Mouse (Mus musculus) Muller cell, postnatal 12 days (primary cell): ENCODE measurements around the gene Whamm.

Experiments
- DNase-seq: peaks from one replicate; pipeline ENCODE4 v3.0.0-alpha.2; 2015; ENCODE audit errors: inconsistent ontology term

The Whamm gene

DNA sequence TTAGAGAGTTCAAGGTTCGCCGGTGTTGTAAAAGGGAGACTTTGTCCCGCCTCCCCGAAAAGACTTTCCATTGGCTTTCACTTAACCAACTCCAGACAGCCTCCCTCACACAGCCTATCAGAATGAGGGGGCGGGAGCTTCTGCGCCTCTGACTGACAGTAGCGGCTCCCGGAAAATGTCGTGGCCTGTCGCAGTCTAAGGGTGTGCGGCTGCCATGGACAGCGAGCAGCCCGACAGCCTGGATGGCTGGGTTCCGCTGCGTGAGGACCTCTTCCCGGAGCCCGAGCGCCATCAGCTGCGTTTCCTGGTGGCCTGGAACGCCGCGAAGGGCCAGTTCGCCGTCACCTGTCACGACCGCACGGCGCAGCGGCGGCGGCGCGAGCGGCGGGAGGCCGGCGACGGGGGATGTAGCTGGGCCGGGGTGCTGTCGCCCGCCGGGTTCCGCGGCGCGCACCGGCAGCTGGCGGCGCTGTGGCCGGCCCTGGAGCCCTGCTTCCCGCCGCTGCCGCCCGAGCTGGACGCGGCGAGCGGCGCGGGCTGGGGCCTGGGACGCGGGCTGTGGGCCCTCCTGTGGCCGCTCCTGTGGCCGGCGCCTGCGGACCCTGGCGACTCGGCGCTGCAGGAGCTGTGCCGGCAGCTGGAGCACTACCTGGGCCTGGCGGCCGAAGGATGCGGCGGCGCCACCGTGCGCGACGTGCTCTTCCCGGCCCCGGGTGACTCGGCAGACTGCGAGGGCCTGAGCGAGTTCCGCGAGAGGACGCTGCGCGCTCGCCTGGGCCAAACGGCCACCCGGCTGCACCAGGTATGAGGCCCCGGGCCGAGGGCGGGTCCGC, at the start of gene Whamm:
Whamm (plus strand) TSS at position 159 of the 833 bp plus-strand sequence.
- peak; percentile 93 for DNase-seq

- peak; percentile 98 for DNase-seq
Observed at GRCm38 (mm10) chr7:81523008-81523662, 47.9 kb upstream of the Whamm start.

GRCm38 (mm10) chr7:81523663-81524017, 47.4 kb upstream of the Whamm start:
- DNase-seq = no peak

DNA sequence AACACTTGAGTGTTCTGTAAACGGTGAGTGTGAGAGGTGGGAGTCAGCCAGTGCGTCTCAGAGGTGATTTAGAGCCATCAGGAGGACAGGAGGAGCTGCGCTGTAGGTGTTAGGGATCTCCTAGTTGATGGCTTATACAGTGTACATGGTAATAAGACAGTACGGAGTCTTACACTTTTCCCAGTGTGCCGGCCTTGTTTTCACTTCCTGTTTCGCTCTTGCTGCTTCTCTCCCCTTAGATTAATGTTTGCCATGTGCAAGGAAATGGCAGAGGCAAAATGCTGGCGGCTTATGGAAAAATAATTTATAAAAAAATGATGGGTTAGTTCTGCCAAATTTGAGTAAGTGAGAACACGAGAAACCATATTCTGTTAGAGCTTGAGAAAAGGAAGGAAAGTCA, 42.1 kb upstream of the Whamm start:
- DNase-seq = no peak

DNA sequence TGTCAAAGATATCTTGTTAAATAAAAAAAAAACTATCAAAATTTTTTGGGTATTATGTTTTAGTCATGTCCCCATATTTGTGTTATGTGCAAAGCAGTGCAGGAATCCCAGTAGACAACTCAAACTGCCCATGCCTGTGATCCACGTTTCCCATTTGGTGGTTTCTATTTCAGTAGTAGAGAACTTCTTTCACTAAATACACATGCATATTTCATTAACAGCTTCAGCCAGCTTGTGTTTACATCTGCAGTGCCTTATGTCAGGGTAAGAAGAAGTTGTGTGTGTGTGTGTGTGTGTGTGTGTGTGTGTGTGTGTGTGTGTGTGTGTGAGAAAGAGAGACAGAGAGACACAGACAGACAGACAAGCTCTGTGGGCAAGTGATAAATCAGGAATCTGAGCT, 39.6 kb upstream of the Whamm start:
- DNase-seq = no peak

- DNase-seq = no peak
Observed at GRCm38 (mm10) chr7:81536478-81536877, 34.6 kb upstream of the Whamm start.

DNA sequence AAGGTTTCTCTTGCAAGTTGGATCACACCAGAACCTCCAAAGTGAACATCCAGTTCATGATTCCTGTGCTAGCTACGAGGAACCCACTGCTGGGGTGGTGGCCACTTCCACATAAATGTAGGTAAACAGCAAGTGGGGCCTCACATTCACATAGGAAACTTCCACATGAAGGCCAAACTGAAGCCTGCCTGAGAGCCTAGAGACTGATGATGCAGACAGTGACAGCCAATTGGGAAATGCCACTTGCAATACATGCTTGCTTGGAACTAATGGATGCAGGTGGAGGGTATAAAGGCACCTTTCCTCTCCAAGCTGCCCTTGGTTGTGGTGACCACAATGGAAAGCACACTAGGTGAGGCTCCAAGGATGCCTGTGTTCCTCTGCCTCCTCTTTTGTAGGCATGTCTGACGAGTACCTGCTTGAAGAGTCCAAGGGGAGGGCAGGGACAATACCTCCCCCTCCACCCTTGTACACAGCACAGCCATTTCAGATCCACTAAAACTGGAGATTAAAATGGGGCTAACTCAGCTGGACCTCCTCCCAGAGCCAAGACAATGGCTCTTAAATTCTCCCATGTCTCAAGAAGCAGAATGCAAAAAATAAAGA, 32.9 kb upstream of the Whamm start:
- peak; percentile 29 for DNase-seq

DNA sequence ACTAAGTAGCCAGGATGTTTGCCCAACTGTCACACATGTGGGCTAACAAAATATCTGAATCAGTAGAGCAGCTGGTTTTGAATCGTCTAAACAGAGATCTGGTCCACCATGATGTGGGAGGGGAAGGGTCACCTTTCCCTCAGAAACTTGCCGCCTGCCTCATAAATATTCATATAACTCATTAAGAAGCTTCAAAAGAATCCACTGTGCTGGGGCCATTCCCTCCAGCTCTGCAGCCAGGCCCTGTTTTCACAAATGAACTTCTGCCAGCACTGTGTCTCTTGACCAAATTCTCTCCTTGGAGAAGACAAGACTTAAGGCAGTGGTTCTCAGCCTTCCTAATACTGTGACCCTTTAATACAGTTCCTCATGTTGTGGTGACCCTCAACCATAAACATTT, 31.5 kb upstream of the Whamm start:
- DNase-seq = peak; percentile 14

DNA sequence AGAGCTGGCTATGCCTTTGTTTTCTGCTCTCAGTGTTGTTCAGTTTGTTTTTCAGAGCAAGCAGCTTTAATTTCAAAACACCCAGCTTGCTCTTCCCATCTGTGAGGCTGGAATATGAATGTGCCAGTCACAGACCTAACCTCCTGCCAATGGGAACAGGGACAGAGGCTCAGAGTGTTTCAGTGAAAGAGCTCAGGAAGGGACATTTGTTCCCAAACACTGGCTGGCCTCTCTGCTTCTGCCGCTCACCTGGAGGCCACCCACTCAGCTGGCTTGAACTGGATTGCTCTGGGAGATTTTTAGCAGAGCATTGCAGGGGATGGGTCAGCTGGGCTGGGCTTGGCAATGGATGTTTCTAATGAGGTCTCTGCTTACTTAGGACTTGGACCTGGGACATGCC, 30.1 kb upstream of the Whamm start:
- DNase-seq = no peak

GRCm38 (mm10) chr7:81541924-81542524, 29.0 kb upstream of the Whamm start:
- peak; percentile 73 for DNase-seq

GRCm38 (mm10) chr7:81542934-81543333, 28.1 kb upstream of the Whamm start:
- DNase-seq = no peak

DNA sequence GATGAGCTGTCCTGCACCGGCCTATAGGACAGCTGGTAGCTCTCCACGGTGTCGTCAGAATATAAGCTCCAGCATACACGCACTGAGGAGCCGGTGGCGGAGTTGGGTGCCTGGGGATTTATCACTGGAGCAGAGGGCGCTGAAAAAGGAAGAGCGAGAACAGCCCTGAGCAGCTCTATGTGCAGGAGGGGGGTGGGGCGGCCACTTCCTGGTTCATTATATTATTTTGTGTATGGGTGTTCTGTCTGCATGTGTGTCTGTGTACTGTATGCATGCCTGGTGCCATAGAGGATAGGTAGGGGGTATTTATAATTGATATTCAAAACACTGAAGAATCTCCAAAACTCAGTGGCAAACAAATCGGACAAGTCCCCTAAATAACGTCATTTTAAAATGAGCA, 22.2 kb upstream of the Whamm start:
- no peak for DNase-seq

- no peak for DNase-seq
Observed at GRCm38 (mm10) chr7:81553589-81553988, 17.5 kb upstream of the Whamm start.

GRCm38 (mm10) chr7:81554369-81554768, 16.7 kb upstream of the Whamm start:
- DNase-seq = no peak

DNA sequence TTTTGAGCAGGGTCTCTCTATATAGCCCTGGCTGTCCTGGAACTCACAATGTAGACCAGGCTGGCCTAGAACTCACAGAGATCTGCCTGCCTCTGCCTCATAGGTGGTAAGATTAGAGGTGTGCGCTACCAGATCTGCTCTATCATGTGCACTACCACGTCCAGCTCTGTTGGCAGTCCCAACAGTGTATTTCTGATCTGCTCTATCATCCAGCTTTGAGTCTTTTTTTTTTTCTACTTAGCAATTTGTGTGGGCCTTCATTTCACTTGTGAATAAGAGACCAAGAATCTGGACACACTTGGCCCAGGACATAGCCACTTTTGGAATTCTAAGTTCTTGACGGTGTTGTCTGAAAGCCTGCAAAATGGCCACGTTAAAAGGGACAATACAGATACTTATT, 14.2 kb upstream of the Whamm start:
- no peak for DNase-seq

- DNase-seq = no peak
Observed at GRCm38 (mm10) chr7:81557252-81557984, 13.6 kb upstream of the Whamm start.

GRCm38 (mm10) chr7:81557985-81558360, 13.1 kb upstream of the Whamm start:
- DNase-seq = no peak

DNA sequence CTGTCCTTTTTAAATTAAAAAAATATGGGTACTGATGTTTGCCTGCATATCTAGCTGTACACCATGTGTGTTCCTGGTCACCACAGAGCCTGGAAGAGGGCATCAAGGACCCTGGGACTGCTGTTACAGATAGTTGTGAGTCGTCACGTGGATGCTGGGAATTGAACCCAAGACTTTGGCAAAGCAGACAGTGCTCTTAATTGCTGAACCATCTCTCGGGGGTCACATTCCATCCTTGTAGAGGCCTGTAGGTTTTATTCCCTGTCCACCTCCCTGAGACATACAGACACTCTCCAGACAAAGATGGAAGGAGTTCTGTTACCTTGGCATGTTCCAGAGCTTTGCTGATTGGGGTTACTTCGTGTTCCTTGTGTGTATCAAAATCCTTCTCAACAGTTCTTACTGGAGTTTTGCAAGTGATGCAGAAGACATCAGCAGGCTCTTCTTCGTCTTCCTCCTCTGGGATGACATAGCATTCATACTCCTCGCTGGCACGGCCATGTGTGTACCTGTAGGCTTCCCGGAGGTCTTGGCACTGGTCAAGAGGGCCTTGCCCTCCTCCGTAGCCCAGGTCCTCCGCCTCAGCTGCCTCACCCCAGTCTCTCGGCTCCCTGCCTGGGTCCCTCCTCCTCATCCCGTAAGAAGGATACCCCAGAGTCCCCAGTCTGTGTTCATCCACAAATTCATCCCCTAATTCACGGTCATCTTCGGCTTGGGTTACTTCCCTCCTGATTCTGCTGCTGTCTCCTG, 11.7 kb upstream of the Whamm start:
- no peak for DNase-seq

DNA sequence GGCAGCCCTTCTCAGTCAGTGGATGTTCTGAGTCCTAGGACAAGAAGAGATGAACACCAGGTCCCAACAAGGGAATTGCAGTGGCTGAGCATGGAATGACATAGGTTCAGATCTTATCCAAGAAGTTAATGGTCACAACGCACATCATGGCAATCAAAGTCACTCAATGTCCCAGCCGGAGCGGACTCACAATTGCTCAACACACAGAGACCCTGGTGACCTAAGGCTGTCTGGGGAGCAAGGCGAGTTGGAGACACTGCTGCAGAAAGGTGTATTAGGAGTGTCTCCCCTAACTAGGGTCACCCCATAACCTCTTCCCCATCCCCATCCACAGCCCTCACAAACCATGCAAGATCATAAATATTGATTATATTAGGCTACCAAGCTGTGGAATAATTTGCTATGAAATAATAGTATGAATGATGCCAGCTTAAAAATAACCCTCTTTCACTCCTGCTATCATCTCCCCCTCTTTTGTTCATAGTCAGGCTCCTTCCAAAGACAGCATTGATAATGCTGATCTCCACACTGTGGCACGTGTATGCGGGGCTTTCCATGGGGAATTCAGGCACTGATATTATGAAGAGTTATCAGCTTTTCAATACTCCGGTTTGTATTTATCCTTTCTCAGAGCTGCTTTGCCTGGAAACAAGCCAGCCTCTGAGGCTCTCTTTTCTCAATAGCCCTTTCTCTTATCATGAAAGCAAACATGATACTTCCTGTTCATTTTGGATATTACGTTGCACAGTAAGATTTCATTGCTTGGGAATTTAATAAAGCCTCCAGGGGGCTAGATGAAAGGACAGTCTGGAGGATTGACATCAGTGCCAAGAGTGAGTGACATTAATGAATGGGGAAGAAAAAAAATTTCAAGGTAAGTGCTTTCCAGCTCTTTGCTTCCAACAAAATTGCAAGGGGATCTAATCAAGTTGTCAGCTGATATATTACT, 10.7 kb upstream of the Whamm start:
- no peak for DNase-seq

DNA sequence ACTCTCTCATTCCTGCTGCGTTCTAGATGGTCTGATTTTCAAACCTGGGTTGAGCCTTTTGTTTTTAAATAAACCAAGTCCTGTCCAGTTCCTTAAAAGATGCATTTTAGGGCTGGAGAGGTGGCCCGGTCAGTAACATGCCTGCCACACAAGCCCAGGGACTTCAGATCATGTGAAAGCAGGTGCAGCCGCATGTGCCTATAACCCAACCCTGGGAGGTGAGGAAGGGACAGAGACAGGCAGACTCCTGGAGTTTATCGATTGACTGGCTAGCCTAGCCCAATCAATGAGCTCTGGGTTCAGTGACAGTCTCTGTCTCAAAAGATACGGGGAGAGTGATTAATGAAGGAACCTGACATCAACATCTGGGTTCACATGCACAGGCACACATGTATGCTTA, 9.9 kb upstream of the Whamm start:
- no peak for DNase-seq
